Mouse (Mus musculus): Measurements from ENCODE around the gene Adra1b. TPM values are rescaled to one million over a fixed set of nuclear protein-coding genes. Genes with fewer than 3 reads are reported as not detected.

The Adra1b gene
- total and polyA plus RNA-seq, 2 experiments, result 21.6 to 191 TPM

GRCm38 (mm10) chr11:43841596-43841995 is 59.4 kb downstream of the Adra1b start:
- 82% methylated on average over 10 of the region's 10 CpGs for WGBS
- Histone ChIP-seq H3K36me3 (ENCODE audit: control insufficient read depth, insufficient read depth, low read length) (peaks cover 2% of the 10 kb centered on the region; the same call in 1 of the 2 replicates), H3K27ac (replicated peaks; ENCODE audit: insufficient read depth, low read depth, low read length) (no peak overlapping the region), H3K79me2 (ENCODE audit: control insufficient read depth, insufficient read depth, low read length) (peaks cover 5% of the 10 kb centered on the region; the same call in 1 of the 2 replicates), H3K4me3 (ENCODE audit: insufficient read depth, low read depth, low read length) (no peak overlapping the region), H3K27me3 (ENCODE audit: control insufficient read depth, insufficient read depth, low read length) (no peaks in the 10 kb centered on the region), H3K4me1 (ENCODE audit: control insufficient read depth, insufficient read depth, low read length) (0 out of 2 replicates have a peak, but pooled peaks cover 2% of the 10 kb centered on the region), H3K9ac (ENCODE audit: low read depth, low read length) (no peak overlapping the region)
- TF ChIP-seq POLR2A (IDR thresholded peaks at IDR 0.05; ENCODE audit: extremely low read depth, insufficient read depth, low read length) (no peak), CTCF (IDR thresholded peaks at IDR 0.05; ENCODE audit: low read depth, low read length) (no peak)
- DNase-seq (ENCODE audit: extremely low read depth, low read depth, low spot score), result no peak

DNA sequence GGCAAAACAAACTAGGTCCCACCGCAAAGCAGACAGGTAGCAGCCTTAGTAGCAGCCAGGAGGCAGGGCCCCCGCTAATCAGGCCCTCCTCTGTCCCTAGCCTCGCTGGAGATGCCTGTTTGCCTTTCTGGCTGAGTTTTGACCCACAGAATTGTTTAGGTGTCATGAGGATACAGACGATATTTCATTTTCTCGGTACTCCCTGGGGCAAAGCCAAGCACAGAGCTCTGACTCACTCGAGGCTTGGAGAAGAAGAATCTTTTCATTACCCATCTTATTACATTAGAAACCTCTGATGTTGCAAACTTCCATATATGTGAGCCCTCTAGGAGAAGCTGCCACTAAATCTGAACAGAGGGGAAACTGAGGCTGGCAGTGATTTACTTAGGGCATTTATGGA is 60.5 kb downstream of the Adra1b start:
- Histone ChIP-seq H3K27ac (replicated peaks; ENCODE audit: insufficient read depth, low read depth, low read length) (no peak overlapping the region), H3K36me3 (ENCODE audit: control insufficient read depth, insufficient read depth, low read length) (peaks cover 2% of the 10 kb centered on the region; the same call in 1 of the 2 replicates), H3K4me3 (ENCODE audit: insufficient read depth, low read depth, low read length) (no peak overlapping the region), H3K4me1 (ENCODE audit: control insufficient read depth, insufficient read depth, low read length) (0 out of 2 replicates have a peak, but pooled peaks cover 2% of the 10 kb centered on the region), H3K27me3 (ENCODE audit: control insufficient read depth, insufficient read depth, low read length) (no peaks in the 10 kb centered on the region), H3K79me2 (ENCODE audit: control insufficient read depth, insufficient read depth, low read length) (peaks cover 9% of the 10 kb centered on the region; the same call in 1 of the 2 replicates), H3K9ac (ENCODE audit: low read depth, low read length) (no peak overlapping the region)
- TF ChIP-seq CTCF (IDR thresholded peaks at IDR 0.05; ENCODE audit: low read depth, low read length) (no peak), POLR2A (IDR thresholded peaks at IDR 0.05; ENCODE audit: extremely low read depth, insufficient read depth, low read length) (no peak)
- 63% methylated on average over 6 of the region's 6 CpGs for WGBS
- DNase-seq (ENCODE audit: extremely low read depth, low read depth, low spot score), result no peak

DNA sequence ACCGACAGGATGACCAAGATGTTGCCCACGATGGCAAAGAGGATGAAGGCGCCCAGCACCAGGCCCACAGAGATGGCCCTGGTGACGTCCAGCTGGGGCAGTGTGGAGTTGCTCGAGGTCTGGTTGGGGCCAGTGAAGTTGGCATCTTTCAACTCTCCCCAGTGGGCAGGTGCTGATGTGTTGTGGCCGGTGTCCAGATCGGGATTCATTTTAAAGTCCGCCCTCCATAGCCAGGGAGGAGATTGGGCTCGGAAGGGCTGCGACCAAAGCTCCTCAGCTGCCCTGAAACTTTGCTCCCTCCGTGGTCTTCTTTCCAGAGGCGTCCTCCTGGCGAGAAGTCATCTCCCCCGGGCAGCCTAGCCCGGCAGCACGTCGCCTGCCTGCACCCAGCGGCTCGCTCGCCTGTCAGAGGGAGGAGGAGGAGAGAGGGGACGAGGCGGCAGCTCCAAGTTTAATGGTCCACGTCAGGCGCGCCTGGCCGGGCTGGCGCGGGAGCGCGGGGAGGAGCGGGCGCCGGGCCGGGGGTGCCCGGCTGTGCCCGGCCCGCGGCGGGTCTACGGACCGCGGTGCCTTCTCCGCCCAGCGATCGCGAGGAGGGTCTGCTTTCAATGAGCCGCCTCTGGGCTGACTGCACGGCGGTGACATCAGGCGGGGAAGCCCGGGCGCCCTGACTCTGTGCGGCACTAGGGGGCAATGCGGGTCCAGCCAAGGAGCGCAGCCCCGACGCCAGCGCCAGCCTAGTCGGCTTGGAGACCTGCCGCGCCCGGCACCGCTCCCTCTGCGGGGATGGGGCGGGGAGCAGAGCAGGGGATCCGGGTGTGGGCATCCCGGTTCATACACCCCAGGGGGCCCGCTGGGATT is 64.9 kb downstream of the Adra1b start:
- no peak overlapping the region for H3K27ac ChIP-seq (replicated peaks; ENCODE audit: insufficient read depth, low read depth, low read length)
- H3K79me2 ChIP-seq (ENCODE audit: control insufficient read depth, insufficient read depth, low read length), result peaks cover 15% of the 10 kb centered on the region; the same call in 1 of the 2 replicates
- H3K9ac ChIP-seq (ENCODE audit: low read depth, low read length), result peak overlapping the region; percentile 32; the same call in 1 of the 2 replicates
- DNase-seq (ENCODE audit: extremely low read depth, low read depth, low spot score), result no peak
- H3K36me3 ChIP-seq (ENCODE audit: control insufficient read depth, insufficient read depth, low read length), result peaks cover 9% of the 10 kb centered on the region; the same call in 1 of the 2 replicates
- H3K27me3 ChIP-seq (ENCODE audit: control insufficient read depth, insufficient read depth, low read length), result no peaks in the 10 kb centered on the region
- 66% methylated on average over 67 of the region's 68 CpGs for WGBS
- TF ChIP-seq POLR2A (IDR thresholded peaks at IDR 0.05; ENCODE audit: extremely low read depth, insufficient read depth, low read length) (no peak), CTCF (IDR thresholded peaks at IDR 0.05; ENCODE audit: low read depth, low read length) (peak; percentile 36)
- peak overlapping the region; percentile 21; the same call in 1 of the 2 replicates for H3K4me3 ChIP-seq (ENCODE audit: insufficient read depth, low read depth, low read length)
- 0 out of 2 replicates have a peak, but pooled peaks cover 2% of the 10 kb centered on the region for H3K4me1 ChIP-seq (ENCODE audit: control insufficient read depth, insufficient read depth, low read length)

GRCm38 (mm10) chr11:43835456-43835855 is 65.6 kb downstream of the Adra1b start:
- DNase-seq (ENCODE audit: extremely low read depth, low read depth, low spot score), result no peak
- H3K79me2 ChIP-seq (ENCODE audit: control insufficient read depth, insufficient read depth, low read length), result peaks cover 17% of the 10 kb centered on the region; the same call in 1 of the 2 replicates
- H3K27me3 ChIP-seq (ENCODE audit: control insufficient read depth, insufficient read depth, low read length), result no peaks in the 10 kb centered on the region
- no peak overlapping the region for H3K27ac ChIP-seq (replicated peaks; ENCODE audit: insufficient read depth, low read depth, low read length)
- TF ChIP-seq POLR2A (IDR thresholded peaks at IDR 0.05; ENCODE audit: extremely low read depth, insufficient read depth, low read length) (no peak), CTCF (IDR thresholded peaks at IDR 0.05; ENCODE audit: low read depth, low read length) (no peak)
- no peak overlapping the region for H3K9ac ChIP-seq (ENCODE audit: low read depth, low read length)
- peaks cover 9% of the 10 kb centered on the region; the same call in 1 of the 2 replicates for H3K36me3 ChIP-seq (ENCODE audit: control insufficient read depth, insufficient read depth, low read length)
- peak overlapping the region; percentile 14; the same call in 1 of the 2 replicates for H3K4me3 ChIP-seq (ENCODE audit: insufficient read depth, low read depth, low read length)
- 0 out of 2 replicates have a peak, but pooled peaks cover 2% of the 10 kb centered on the region for H3K4me1 ChIP-seq (ENCODE audit: control insufficient read depth, insufficient read depth, low read length)
- 93% methylated on average over 15 of the region's 15 CpGs for WGBS

- no peak overlapping the region for H3K9ac ChIP-seq (ENCODE audit: low read depth, low read length)
- no peaks in the 10 kb centered on the region for H3K27me3 ChIP-seq (ENCODE audit: control insufficient read depth, insufficient read depth, low read length)
These were observed 66.5 kb downstream of the Adra1b start for GRCm38 (mm10) chr11:43834531-43834930.

More at GRCm38 (mm10) chr11:43834531-43834930, 66.5 kb downstream of the Adra1b start:
- no peak for TF ChIP-seq CTCF (IDR thresholded peaks at IDR 0.05; ENCODE audit: low read depth, low read length)
- TF ChIP-seq POLR2A (IDR thresholded peaks at IDR 0.05; ENCODE audit: extremely low read depth, insufficient read depth, low read length), result no peak
- WGBS, result 63% methylated on average over 11 of the region's 11 CpGs
- Histone ChIP-seq H3K27ac (replicated peaks; ENCODE audit: insufficient read depth, low read depth, low read length) (no peak overlapping the region), H3K36me3 (ENCODE audit: control insufficient read depth, insufficient read depth, low read length) (peaks cover 11% of the 10 kb centered on the region; the same call in 1 of the 2 replicates), H3K4me3 (ENCODE audit: insufficient read depth, low read depth, low read length) (no peak overlapping the region; the same call in 1 of the 2 replicates), H3K79me2 (ENCODE audit: control insufficient read depth, insufficient read depth, low read length) (peaks cover 23% of the 10 kb centered on the region), H3K4me1 (ENCODE audit: control insufficient read depth, insufficient read depth, low read length) (0 out of 2 replicates have a peak, but pooled peaks cover under 1% of the 10 kb centered on the region)
- no peak for DNase-seq (ENCODE audit: extremely low read depth, low read depth, low spot score)

All from liver, adult 2 months (tissue).